Mouse (Mus musculus): ENCODE results near the gene Plrg1. TPM values are rescaled to one million over a fixed set of nuclear protein-coding genes. Genes with fewer than 3 reads are reported as not detected.

The Plrg1 gene
- total RNA-seq, 2 experiments from 2014 or later = 51.3 to 56.5 TPM

DNA sequence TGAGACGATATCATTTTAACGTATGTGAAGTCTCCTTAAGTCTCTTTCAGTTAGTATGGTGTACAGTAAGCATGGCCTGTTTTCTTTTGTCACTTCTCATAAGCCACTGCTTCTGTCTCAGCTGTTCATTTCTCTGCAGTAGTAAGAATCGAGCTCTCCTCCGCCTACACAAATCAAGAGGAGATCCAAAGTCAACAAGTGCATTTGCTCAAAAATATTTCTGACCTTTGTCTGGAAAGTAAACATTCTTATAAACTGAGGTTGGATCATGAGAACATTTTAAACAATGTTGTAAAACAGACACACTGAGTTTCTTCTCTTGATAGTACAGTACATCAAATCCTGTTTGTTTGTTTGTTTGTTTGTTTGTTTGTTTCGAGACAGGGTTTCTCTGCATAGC is 4.7 kb upstream of the Plrg1 start:
- DNase-seq (ENCODE audit: low spot score in 2 of 2) = no peak

DNA sequence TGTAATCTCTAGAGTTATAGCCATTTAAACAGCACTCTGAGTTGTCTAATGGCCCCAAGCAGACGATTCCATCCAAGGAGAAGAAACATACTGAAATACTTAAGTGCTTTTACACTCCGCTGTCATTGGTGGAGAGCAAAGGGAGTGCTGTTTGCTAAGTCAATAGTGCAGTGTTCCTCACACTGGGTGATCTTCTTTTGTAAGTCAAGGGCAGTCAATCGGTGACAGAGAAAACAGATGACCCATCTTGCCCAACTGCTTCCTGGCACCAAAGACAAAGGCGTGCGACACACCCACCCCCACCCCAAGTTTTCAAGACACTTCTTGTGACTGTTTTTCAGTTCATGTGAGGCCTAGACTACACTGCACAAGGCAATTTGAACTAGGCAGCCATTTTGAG is 3.2 kb upstream of the Plrg1 start:
- no peak for DNase-seq (ENCODE audit: low spot score in 2 of 2)

DNA sequence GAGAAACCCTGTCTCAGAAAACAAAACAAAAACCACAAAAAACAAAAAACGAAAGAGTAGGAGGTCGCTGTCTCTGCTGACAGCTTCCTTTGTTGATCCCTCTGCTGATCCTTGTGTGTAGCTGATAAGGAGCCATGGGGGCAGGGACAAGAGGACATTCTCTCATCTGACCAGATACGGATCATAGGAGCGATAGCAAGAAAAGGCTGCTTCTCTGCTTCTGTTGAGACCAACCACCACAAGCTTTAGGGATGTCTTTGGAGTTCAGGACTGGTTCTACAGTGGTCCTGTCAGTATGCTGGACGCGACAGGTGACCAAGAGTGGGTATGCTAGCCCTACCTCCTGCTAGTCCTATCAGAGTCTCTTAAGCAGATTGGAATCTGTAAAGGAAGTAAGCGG is 2.2 kb upstream of the Plrg1 start:
- no peak for DNase-seq (ENCODE audit: low spot score in 2 of 2)

DNA sequence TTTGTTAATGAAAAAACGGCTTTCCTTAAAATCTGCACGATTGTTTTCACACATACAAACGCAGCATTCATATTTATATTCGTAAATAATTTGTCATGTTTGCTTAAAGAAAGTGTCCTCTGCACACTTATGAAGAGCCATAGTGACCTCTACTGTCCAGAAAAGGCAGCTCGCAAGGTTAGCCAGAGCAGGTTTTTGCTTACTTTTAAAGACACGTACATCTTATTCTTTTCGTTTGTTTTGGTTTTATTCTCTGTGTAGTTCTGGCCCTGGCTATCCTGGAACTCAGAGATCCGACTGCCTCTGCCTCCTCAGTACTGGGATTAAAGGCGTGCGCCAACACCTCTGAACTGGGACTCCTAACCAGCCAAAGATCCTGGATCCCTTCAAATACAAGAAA is 1.6 kb upstream of the Plrg1 start:
- DNase-seq (ENCODE audit: low spot score in 2 of 2) = peak in 1 of 2 experiments; percentile 71

DNA sequence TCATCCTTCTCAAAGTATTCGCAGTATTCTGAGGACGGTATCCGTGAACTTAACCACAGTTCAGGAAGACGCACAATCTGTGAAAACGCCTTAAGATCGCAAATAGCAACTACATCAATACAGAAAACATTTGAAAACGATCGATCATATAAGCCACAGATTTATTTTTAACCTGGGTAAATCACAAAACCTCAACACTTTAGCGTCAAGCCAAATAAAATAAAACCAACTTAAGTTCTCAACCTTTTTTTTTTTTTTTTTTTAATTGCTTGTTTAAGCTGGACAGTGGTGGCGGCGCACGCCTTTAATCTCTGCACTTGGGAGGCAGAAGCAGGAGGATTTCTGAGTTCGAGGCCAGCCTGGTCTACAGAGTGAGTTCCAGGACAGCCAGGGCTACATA is 563 bp upstream of the Plrg1 start:
- DNase-seq (ENCODE audit: low spot score in 2 of 2) = no peak

DNA sequence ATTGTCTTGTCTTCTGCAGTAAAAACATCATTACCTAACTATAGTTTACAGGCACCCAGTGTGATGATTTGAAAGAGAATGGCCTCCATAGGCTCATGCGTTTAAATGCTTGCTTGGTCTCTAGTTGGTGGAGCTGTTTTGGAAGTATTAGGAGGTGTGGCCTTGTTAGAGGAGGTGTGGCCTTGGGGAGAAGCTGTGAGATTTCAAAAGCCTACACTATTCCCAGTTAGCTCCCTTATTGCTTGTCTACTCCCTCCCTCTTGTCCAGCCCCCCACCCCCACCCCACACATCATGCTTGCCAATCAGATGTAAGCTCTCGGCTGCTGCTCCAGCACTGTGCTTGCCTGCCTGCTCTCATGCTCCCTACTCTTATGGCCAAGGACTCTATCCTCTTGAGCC is 1.7 kb downstream of the Plrg1 start:
- DNase-seq (ENCODE audit: low spot score in 2 of 2) = no peak

DNA sequence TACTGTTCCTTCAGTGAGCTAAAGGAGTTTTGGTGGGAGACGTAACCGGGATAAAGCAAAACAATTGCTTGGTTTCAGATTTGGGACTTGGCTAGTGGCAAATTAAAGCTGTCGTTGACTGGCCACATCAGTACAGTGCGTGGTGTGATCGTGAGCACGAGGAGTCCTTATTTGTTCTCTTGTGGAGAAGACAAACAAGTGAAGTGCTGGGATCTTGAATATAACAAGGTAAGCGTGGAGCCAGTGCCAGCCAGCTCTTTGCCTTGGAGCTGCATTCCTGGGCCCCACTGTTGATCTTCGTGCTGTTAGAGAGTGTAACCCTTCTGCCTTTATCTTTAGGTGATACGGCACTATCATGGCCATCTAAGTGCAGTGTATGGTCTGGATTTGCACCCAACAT is 12.6 kb downstream of the Plrg1 start:
- no peak for DNase-seq (ENCODE audit: low spot score in 2 of 2)

DNA sequence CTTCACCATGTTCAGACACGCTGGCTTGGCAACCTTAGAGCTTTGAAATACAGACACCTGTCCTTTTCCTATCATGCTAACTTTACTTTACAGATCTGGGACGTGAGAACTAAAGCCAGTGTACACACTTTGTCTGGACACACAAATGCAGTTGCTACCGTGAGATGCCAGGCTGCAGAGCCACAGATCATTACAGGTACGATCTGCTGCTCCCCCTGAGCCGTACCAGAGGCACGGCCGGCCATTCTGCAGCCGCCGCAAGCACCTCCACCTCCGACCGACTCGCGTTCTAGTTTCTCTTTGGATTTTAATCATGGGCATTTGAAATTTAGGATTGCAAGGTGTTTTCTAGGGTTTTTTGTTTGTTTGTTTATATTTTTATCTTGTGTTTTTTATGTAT is 13.5 kb downstream of the Plrg1 start:
- no peak for DNase-seq (ENCODE audit: low spot score in 2 of 2)

DNA sequence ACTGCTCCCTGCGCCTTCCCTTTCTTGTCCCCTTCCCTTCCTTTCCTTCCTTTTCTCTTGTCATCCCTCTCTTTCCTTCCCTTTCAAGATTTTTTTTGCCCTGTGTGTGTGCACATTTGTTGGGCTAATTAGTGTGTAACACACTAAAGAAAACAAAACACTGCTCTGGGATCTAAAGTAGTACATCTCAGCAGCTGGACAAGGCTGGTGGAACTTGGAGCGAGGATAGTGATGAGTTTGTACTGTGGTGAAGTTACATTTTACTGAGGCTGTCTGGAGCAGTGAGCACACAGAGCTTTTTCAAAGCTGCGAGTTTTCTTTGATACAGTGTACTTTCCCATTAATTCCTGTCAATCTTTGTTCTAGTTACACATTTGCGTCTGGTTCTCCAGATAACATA is 14.9 kb downstream of the Plrg1 start:
- no peak for DNase-seq (ENCODE audit: low spot score in 2 of 2)

DNA sequence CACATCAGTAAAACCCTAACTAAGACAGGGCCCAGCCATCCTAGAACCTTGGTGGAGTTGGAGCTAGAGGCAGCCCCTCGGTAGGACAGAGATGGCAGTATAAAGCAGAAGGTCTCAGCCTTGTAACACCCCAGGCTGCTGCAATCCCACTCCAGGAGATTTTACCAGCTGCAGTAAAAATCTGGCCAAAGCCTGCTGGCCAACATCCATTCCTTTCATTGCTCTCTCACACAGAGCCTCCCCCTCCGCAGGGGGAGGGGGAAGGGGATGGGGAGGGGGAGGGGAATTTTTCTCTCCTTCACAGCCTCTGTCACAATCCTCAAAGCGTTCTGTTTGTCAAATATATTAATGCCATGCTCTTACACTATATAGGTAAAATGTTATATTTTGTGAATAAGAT is 21.2 kb downstream of the Plrg1 start:
- no peak for DNase-seq (ENCODE audit: low spot score in 2 of 2)

DNA sequence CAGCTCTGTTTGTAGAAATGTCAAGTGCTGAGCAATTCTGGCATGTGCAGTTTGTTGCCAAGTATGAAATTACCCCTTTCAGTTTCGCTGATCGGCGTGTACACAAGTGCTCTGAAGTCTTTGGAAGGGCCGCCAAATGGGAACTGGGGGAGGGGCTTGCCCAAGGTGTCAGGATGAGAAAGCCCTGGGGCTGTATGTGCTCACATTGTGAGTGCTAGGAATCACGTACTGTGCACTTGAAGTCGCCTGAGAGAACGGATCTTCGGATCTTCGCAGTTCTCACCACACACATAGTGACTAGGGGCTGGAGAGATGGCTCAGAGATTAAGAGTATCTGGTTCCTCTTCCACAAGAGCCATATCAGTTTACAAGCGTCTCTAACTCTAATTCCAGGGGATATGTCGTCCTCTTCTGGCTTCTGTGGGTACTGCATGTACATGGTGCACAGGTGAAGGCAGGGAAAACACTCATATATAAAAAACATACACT is 25.3 kb downstream of the Plrg1 start:
- DNase-seq (ENCODE audit: low spot score in 2 of 2) = peak; percentile 25 to 77

DNA sequence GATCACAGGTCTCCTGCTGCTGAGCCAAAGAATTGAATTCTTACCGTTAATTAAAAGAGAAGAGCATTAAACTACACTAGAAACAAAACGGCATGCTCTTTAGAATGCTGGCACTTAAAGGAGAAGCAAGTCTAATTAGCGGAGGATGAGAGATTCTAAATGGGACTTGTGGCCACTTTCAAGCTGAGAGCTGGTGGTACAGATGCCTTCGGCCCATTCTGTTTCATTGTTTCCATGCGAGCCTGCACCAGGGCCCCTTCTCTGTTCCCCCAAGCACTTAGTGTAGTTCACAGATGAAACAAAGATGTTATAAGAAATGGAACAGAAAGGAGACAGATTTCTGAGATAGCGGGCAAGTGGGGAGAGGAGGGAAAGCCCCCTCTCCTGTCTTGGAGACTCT is 42.3 kb downstream of the Plrg1 start:
- DNase-seq (ENCODE audit: low spot score in 2 of 2) = no peak

DNA sequence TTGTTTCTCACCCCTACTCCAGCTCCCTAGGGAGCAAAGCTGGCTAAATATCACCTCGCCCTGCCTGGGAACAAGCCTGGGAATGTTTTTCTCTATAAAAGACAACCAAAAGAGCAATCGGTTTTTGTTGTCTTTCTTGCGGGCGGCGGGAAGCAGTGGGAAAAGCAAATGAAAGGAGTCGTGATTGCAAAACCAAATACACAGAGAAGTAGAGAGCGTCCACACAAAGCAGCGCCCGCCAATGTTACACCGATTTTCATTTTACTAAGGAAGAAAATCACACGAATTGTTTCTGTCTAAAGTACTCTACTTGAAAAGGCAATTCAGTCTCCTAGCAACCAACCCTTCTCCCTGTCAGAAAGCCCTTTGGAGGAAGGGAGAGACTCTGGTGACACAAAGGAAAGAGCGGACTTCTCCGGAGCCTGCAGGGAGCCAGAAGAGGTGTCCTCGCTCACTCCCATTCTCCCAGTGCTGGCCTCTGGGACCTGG is 43.3 kb downstream of the Plrg1 start:
- peak in 1 of 2 experiments; percentile 41 for DNase-seq (ENCODE audit: low spot score in 2 of 2)

DNA sequence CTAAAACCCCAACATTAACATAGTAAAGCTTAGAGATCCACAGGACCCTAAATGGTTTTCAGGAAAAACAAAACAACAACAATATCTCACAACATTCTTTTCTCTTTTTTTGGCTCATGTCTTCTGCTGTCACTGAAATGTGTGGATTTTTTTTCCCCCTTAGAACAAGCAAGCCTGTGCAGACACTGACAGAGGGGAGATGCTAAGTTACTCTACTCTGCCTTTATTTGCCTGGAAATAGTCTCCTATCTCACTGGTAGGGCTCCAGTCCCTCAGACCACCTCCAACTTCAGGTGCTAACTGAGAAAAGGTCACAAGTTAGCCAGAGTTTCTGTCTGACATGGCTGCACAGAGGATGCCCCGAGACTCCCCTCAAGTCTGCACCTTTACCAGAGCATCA is 43.8 kb downstream of the Plrg1 start:
- DNase-seq (ENCODE audit: low spot score in 2 of 2) = no peak

DNA sequence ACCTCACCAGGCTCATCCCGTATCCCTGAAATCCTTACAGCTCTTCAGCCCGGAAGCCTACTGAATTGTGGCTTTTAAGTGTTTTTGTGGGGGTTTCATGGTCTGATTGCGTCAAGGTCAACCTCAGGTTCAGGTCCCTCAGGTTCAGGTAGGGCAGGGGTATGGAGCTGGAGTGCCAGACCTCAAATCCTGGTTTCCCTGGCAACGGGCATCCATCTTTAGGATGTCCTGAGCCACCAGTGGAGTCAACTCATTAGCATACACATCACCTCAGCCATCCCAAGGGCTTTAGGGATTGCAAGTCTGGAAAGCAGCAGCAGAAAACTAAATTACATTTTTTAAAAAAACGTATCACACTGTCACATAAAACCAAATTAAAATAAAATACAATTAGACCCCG is 44.3 kb downstream of the Plrg1 start:
- no peak for DNase-seq (ENCODE audit: low spot score in 2 of 2)

DNA sequence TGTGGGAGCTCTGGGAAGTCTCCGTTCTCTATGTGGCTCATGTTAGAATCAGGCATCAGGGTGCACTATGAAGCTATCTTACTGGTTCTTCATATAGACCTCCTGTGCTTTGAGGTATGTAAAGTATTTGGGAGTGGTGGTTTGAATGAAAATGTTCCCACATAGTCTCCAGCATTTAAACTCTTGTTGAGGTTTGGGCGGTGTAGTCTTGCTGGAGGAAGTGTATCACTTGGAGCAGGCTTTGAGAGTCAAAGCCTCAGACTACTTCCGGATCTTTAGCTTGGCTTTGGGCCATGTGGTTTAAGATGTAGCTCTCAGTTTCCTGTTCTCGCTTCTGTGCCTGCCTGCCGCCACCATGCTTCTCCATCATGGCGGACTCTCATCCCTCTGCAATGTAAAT is 47.0 kb downstream of the Plrg1 start:
- no peak for DNase-seq (ENCODE audit: low spot score in 2 of 2)

DNA sequence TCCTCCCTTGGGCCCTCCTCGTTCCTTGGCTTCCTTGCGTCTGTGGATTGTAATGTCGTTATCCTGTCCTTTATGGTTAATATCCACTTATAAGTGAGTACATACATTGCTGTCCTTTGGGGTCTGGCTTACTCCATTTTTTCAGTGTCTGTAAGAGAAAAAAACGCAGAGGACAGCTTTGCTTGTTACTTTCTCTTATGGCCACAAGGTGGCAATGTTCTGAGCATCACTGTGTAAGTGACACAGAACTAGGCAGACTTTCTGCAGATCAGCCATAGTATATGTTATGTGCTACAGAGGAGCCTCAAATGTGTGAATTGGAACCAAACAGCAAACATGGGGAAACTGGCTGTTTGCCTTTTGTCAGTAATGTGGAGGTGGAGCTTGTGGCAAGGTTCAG is 54.8 kb downstream of the Plrg1 start:
- DNase-seq (ENCODE audit: low spot score in 2 of 2) = peak in 1 of 2 experiments; percentile 50

DNA sequence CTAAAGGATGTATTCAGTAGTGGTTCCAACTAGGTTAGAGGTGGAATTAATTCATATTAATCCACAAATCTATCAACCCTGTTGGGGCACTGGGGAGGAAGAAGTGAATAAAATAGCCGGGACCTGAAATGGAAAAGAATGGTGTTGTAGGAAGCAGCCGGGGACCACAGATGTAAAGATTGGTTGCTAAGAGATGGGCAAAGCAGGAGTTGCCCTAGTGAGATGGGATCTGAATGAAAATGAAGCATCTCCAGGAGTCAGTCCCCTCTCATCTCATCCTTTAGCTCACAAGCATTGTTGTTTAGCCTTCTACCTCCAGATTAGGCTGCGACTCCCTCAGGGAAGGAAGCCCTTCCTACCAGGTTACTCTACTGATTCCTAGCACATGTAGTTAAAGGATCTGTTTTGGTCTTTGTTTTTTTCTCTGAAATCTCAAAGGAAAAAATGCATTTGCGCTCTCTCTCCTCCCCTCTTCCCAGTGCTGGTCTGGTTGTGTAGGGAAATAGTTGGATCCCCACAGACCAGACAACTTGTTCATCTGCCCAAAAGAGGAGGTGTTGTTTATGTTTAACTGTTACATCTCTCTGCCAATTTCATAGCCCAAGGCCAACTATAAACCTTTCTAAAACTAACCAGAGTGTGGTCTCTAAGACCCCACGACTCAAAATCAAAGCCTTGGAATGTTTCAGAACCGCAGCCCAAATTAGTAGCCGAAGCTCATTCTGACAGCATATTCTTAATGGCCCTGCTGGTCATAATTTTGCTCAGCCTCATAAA is 56.4 kb downstream of the Plrg1 start:
- no peak for DNase-seq (ENCODE audit: low spot score in 2 of 2)

DNA sequence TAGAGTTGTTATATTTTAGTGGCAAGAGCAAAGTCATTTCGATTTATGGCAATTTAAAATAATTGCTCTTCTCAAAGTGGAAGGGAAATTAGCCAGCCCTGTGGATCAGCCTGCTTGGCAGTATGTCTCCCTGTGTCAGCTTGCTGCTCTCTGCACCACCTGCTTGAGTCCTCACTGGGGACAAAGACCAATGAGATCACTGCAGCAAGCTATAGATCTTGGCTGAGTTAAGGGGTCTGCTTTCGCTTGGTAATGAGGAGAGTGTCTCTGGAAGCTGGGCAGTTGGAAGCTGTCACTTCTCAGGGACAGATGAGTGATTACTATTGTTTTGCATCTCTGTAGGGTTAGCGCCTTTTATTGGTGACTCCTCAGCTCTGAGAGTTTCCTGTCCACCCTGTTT is 57.5 kb downstream of the Plrg1 start:
- no peak for DNase-seq (ENCODE audit: low spot score in 2 of 2)

DNA sequence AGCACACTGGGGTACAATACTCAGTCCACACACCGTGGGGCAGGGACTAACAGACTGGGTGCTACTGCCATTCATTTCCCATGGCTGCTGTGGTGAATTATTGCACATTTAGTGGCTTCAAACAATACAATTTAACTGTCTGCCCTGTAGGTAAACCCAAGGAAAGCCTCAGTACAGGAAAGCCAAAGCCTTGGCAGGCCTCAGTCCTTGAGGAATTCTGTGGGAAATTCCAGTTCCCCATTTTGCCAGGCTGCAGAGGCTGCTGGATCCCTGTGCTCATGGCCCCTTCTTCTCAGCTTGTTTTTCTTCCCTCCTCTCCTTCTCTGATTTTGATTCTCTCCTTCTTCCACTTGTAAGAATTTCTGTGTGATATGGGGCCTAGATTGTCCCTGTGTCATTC is 59.6 kb downstream of the Plrg1 start:
- no peak for DNase-seq (ENCODE audit: low spot score in 2 of 2)

DNA sequence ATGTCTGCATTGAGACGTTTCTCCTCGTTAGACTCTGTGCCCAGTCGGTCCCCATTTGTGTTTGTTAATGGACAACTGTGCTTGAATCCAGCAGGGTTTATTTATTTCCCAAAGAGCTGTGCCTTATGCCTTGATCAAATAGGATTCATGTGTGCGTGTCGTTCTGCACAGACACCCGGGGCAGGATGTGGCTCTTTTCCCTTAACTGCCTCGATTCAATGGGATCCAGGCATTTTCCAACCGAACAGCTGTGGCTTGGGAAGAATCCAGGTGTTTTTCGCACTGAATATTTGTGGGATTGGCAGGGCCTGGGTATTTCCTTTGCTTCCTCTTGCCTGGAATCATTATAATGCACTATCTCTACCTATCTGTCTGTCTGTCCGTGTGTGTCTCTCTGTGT is 62.3 kb downstream of the Plrg1 start:
- no peak for DNase-seq (ENCODE audit: low spot score in 2 of 2)

Measured in layer of hippocampus, adult 18-20 months (tissue).